Mouse (Mus musculus): ENCODE results near the gene Gm49405. TPM values are rescaled to one million over a fixed set of nuclear protein-coding genes. Genes with fewer than 3 reads are reported as not detected.
"Not testable (repeated sequence)": the region's sequence is repeated elsewhere in the genome, so short reads cannot be mapped to it uniquely, and the experiment has no call there.

The Gm49405 gene
- total RNA-seq (2014; fragmentation: Nextera tagmentation): 1.9 and 5.4 TPM in 2 replicates
- total RNA-seq (2017): 1.5 and 2.0 TPM in 2 replicates

DNA sequence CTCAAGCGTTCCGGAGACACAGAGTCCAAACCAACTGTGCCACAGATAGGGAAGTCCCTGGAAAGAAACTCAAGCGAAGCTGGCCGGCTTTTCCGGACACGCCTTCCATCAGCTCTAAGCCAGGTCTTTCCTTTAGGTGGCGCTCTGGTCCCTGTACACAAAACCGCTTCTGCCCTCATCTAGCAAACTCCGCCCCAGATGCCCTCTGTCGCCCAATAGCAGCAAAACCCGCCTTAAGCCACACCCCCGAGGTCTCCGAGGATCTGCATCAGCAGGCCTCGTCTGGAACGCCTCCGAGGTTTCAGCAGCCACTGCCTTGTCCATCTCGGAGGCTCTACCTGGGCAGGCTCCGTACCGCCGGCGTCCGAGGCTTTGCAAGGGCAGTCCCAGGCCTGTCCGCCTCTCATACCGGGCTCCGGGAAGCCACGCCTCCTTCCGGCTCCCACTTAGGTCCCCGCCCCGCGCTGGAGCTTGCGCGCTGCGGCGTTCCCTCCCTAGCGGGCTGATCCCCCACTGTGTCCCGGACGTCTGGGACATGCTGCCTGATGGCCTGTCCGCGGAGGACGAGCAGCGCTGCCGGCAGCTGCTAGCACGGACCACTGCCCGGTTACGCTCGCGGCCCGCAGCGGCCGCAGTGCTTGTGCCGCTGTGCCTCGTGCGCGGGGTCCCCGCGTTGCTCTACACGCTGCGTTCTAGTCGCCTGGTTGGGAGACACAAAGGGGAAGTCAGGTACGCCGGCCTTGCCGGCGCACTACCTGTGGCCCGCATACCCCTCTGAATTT lies at the start of gene Gm49405, which contains the start of gene Nudt8:
Gene Gm49405, plus strand, starts transcription at position 508 of the 782 bp plus-strand sequence.
Gene Nudt8, plus strand, starts transcription at position 462 of the 782 bp plus-strand sequence.
- ATAC-seq (replicated peaks; ENCODE audit: low FRiP score, low TSS enrichment, poor library complexity, severe bottlenecking): peak; percentile 87

DNA sequence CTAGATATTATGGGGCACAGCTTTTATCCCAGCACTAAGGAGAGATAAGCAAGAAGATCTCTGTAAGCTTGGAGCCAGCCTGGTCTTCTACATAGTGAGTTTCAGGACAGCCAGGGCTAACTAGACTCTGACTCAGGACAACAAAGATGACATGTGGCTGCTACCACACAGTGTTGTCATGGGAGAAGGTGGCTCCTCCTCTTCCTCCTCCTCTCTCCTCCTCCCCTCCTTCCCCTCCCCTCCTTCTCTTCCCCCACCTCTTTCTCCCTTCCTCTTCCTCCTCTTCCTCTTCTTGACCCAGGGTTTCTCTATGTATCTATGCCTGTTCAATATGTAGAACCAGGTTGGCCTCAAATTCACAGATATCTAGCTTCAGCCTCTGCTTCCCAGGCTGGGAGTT lies 49.0 kb upstream of the Gm49405 start:
- no peak for ATAC-seq (replicated peaks; ENCODE audit: low FRiP score, low TSS enrichment, poor library complexity, severe bottlenecking)

DNA sequence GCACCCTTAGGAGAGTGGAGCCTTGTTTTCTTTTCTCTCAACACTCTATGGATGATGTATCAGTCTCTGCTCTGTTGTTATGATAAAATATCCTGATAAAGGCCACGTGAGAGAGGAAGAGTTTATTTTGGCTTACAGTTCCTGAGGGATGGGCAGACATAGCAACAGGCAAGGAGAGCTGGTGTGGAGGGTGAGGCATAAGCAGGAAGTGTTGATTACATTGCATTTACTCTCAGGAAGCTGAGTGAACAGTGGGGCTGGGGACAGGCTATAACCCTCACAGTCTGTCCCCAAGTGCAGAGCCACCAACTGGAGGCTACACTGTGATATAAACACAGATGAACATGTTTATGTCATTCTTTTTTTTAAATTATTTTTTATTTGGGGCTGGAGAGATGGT lies 48.3 kb upstream of the Gm49405 start:
- ATAC-seq (replicated peaks; ENCODE audit: low FRiP score, low TSS enrichment, poor library complexity, severe bottlenecking): no peak

DNA sequence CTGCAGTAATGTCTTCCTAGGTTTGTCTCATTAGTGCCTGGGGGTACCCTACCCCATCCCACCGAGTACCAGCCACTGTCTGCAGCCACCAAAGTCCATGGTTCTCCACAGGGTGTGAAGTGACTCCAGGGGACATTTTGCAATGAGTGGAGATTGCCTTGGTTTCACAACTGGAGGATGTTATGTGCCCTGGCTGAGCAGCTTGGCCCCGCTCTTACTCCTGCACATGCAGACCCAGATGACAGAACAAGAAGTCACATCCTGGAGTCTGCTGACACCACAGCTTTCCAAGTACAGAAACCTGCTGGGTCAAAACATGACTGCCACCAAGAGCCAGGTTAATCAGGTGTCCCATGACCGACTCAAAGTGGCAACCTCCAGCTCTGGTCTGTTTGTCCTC lies 45.4 kb upstream of the Gm49405 start:
- no peak for ATAC-seq (replicated peaks; ENCODE audit: low FRiP score, low TSS enrichment, poor library complexity, severe bottlenecking)

DNA sequence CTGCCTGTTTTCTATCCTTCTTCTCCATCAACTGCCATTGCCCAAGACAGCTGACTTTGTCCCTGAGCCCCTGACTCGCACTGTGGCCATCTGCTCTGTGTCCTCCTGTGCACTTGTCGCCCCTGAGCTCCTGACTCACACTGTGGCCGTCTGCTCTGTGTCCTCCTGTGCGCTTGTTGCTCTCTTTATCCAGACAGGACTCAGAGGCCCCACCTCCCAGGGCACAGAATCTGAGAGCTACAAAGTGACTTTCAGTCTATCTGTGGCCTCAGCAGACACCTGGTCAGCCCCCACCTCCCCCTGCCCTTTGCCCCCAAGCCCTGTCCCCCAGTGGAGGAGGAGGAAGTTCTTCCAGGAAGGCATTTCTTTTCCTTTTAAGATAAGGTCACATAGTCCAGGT lies 44.6 kb upstream of the Gm49405 start:
- ATAC-seq (replicated peaks; ENCODE audit: low FRiP score, low TSS enrichment, poor library complexity, severe bottlenecking): no peak

DNA sequence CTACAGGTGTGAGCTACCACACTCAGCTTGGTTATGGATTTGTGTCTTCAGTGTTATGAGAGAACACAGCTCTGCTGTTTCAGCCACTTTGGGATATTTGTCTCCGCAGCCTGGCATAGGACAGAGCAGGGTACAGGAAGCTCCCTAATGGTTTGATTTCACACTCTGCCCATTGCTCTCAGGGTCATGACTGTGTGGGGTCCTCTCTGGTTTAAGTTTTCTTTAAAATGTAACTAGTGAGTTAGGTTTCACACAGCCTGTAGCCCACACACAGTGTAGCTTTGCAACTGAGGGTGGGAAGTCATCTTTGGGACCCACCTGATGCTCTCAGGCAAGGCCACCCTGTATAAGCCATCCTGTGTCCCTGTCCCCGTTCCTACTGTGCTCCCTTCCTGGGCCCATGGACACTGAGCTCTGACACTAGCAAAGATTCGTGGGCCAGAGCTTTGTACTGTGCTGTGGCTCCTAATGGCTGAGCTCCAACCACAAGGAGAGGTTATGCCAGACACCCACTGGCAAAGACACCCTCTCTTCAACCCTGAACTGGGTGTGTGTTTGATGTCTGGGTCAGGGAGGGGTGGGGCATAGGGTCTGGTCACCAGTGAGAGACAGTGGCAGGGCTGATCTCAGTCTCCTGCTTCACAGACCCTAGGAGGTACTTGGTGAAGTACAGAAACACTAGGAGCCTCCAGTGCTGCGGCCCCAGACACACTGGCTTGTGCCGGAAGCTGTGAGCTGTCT lies 43.0 kb upstream of the Gm49405 start:
- not testable (repeated sequence) for ATAC-seq (replicated peaks; ENCODE audit: low FRiP score, low TSS enrichment, poor library complexity, severe bottlenecking)

DNA sequence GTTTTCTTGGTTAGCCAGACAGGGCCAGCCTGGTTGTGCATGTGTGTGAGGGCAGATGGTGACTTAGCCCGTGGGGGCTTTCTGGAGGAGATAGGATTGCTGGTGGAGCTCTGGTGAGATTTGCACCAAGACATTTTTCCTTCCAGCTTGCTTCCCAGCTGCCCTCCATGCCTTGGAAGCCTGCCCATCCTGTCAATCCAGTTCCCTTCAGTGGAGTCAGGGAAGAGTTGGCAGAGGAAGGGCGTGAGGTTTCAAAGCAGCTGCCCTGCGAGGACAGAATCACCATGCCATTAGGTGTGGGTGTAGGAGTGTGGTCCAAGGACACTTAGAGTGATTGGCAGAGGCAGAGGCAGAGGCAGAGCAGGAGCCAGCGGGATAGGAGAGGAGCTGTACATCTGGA lies 42.0 kb upstream of the Gm49405 start, which contains the start of gene Aldh3b3:
Gene Aldh3b3, plus strand, starts transcription at position 176 of the 400 bp plus-strand sequence.
- ATAC-seq (replicated peaks; ENCODE audit: low FRiP score, low TSS enrichment, poor library complexity, severe bottlenecking): no peak

DNA sequence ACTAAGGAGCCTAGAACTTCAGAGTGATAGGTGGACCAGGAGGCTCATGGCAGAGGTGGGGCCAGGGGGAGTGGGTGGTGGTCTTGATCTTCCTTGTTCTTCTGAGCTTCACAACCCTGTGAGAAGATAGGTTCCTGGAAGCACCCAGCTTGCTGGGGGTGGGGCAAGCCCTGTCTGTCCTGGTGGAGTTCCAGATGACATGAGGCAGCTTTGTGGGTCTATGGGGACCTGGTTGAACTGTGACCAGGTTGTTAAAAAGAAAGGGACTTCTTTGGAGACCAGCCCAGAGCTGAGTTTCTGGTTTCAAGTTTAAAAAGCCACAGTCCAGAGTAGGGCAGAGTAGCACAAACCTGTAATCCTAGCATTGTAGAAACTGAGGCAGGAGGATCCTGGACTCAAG lies 41.4 kb upstream of the Gm49405 start:
- ATAC-seq (replicated peaks; ENCODE audit: low FRiP score, low TSS enrichment, poor library complexity, severe bottlenecking): no peak

DNA sequence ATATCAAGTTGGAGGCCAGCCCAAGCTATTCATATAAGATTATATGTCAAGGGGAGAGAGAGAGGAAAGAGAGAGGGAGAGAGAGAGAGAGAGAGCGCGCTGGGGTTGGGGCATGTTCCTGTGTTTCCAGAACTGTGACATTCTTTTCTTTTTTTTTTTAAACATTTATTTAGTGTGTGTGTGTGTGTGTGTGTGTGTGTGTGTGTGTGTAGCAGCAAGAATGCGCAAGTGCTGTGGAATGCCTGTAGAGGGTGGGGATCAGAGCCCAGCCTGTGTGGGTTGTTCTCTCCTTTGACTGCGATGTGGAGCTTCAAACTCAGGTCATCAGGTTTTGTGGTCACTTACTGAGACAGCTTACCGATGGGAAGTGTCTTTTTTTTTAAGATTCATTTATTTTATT lies 40.2 kb upstream of the Gm49405 start:
- ATAC-seq (replicated peaks; ENCODE audit: low FRiP score, low TSS enrichment, poor library complexity, severe bottlenecking): no peak

DNA sequence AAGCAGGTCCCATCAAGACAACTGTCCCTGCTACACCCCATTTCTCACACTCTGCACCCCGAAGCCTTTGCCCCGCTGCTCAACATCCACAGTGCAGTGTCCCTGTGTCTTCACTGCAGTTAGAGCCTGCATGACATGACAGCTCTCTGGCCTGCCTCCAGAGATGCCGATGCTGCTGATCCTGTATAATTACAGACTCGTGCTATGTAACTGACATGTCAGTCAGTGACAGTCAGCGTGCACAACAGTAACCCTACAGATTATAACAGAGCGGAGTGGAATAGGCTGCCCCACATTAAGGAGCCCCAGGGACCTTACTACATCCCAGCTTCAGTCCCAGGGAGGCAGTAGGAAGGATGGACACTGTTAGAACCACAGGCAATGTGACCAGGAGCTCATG lies 38.6 kb upstream of the Gm49405 start:
- not testable (repeated sequence) for ATAC-seq (replicated peaks; ENCODE audit: low FRiP score, low TSS enrichment, poor library complexity, severe bottlenecking)

DNA sequence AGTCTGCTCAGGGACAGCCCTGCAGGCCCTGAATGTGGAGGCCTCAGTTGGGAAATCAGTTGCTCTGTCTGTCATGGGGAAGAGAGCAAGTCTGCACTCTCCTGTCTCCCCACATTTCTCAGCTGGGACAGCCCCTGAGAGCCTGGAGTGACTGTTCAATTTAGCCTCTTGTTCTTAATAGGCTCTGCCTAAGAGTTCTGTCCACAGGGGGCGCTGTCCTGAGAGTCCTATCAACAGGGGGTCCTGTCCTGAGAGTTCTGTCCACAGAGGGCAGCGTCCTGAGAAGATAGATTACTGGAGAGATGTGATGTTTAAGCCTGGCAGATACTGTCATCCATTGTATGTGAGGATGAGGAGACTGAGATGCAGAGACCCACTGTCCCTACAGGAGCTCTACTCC lies 38.0 kb upstream of the Gm49405 start:
- ATAC-seq (replicated peaks; ENCODE audit: low FRiP score, low TSS enrichment, poor library complexity, severe bottlenecking): no peak

DNA sequence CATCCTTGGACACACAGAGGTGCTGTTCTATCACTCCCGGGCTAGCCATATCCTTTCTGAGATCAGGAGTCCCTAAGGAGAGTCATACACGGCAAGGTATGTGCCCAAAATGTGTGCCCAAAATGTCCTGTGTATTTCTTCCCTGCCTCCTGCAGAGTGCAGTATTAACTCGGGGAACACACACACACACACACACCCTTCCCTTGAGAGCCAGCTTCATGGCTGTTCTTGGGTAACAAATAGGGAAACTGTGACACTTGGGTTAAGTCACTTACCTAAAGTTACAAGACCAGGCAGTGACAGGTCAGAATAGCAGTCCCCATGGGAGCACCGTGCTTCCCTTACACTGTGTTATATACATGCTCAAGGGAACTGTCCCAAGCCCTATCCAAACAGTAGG lies 36.4 kb upstream of the Gm49405 start:
- no peak for ATAC-seq (replicated peaks; ENCODE audit: low FRiP score, low TSS enrichment, poor library complexity, severe bottlenecking)

DNA sequence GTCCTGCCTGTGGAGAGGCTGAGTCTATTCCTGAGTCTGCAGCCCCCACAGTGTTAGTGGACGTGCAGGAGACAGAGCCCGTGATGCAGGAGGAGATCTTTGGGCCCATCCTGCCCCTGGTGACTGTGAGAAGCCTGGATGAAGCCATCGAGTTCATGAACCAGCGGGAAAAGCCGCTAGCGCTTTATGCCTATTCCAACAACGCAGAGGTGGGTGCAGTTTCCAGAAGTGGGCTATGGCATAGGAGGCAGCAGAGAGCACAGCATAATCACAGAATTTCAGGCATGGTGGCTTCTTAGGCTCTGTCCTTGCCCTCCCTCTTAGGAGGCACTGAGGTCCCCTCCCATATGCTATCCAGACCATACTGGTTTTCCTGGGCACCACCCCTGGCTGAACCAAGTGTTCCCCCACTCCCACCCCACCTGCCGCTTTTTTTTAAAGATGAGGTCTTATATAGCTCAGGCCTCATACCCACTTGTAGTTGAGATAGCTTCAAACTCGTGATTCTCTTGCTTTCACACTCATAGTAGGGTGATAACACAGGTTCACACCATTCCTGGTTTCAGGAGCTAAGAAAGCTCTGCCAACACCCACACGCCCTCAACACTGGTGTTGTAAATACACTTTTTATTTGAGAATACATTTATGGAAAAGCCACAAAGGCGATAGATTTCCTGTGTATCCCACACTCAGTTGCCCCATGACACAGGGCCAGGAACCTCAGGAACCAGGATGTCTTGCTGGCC lies 33.9 kb upstream of the Gm49405 start:
- ATAC-seq (replicated peaks; ENCODE audit: low FRiP score, low TSS enrichment, poor library complexity, severe bottlenecking): no peak

DNA sequence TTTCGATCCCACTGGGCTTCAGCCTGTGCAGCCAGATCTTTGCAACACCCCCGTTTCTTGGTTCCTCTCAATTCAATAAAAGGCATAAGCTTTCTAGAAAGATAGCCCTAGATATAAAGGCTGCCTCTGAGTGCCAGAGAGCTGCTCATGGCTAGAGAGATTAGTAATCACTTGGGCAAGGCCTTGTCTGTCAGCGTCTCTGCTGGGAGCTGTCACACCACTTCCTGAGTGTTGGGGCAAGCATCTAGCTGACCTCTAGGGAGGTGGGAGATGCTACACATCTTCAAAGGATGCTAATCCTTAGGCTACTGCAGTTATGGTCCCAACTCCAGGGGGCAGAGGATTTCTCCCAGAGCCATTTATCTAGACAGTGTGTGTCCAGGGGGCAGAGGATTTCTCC lies 33.2 kb upstream of the Gm49405 start:
- peak; percentile 47; the same call in 1 of the 2 replicates for ATAC-seq (replicated peaks; ENCODE audit: low FRiP score, low TSS enrichment, poor library complexity, severe bottlenecking)

DNA sequence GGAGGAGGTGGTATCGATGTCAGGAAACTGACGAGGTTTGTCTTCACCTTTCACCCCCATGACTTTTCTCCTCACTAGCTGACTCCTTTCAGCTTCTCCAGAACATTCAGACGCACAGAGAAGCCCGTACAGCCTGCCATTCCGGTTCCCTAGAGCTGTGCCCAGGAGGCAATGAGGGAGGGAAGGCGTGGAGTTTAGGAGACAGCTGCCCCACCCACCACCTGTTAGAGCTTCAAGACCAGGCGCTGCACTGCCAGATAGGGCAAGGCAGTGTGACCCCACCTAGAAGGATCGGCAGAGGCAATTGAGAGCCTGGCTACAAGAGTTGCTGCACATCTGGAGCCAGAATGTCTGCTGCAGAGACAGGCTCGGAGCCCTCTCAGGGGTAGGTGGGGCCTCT lies 28.2 kb upstream of the Gm49405 start, which contains the start of gene Aldh3b2:
Gene Aldh3b2, plus strand, starts transcription at position 100 of the 400 bp plus-strand sequence.
- peak; percentile 60 for ATAC-seq (replicated peaks; ENCODE audit: low FRiP score, low TSS enrichment, poor library complexity, severe bottlenecking)

DNA sequence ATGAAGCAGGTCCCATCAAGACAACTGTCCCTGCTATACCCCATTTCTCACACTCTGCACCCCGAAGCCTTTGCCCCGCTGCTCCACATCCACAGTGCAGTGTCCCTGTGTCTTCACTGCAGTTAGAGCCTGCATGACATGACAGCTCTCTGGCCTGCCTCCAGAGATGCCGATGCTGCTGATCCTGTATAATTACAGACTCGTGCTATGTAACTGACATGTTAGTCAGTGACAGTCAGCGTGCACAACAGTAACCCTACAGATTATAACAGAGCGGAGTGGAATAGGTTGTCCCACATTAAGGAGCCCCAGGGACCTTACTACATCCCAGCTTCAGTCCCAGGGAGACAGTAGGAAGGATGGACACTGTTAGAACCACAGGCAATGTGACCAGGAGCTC lies 25.8 kb upstream of the Gm49405 start:
- ATAC-seq (replicated peaks; ENCODE audit: low FRiP score, low TSS enrichment, poor library complexity, severe bottlenecking): not testable (repeated sequence)

DNA sequence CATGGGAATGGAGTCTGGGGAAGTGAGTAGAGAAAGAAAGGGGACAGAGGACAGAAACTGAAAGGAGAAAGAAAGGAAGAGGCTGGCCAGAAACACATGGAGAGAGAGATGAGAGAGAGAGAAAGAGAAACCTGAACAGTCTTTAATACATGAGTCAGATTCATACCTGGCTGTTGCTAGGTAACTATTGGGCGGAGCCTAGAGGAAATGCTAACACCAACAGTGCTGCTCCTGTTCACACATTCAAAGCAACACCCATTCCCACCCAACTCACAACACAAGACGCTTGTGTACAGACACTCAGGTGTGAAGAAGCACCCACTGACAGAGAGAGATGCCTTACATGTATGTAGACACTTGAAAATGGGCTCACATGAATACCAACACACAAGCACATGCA lies 24.6 kb upstream of the Gm49405 start:
- ATAC-seq (replicated peaks; ENCODE audit: low FRiP score, low TSS enrichment, poor library complexity, severe bottlenecking): no peak

DNA sequence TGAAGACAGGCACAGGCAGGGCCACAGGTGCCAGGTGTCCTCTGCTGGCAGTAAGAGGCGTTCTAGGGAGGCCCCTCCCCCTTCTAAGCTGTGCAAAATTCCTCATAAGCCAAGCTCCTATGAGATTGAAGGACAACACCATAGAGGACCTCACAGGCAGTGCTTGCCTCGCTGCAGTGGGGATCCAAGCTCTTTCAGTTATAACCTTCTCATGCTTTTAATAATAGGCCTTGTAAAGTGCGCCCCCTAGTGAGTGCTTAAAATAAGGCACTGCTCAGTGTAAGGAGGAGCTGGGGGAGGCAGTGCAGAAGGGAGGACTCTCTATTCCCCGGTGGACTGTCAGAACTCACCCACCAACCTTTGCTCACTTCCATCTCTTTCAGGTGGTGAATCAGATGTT lies 20.1 kb upstream of the Gm49405 start:
- peak; percentile 66 for ATAC-seq (replicated peaks; ENCODE audit: low FRiP score, low TSS enrichment, poor library complexity, severe bottlenecking)

DNA sequence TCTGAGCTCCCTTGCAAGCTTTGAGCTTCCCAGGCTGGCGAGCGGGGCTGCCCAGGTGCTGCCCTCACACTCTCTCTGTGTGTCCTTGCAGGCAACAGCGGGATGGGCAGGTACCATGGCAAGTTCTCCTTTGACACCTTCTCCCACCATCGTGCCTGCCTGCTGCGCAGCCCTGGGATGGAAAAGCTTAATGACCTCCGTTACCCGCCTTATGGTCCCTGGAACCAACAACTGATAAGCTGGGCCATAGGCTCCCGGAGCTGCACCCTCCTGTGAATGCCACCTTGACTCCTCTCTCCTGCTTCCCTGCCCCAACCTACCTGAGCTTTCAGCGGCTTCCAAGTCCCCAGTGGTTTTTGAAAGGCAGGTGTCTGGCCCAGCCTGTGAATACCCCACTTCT lies 19.5 kb upstream of the Gm49405 start:
- no peak for ATAC-seq (replicated peaks; ENCODE audit: low FRiP score, low TSS enrichment, poor library complexity, severe bottlenecking)
